Mouse (Mus musculus): ENCODE measurements around the gene Exosc9.

DNA sequence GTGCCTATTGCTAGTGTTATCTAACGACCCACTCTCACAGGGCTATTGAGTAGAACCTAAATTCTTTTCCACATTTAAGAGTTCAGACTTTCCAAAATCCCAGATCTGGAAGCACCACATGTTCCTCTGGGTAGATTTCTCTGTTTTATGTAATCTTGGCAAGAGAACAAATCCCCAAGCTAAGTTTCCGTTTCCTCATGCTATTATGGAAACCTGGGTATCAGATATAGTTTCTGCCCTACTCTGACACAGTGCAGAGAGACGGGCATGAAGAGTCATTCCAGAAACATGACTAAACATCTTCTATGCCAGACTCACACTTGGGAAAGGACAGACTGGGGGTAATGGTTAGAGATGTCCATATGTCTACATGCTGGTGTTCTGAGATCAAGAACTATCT lies 27.9 kb upstream of the Exosc9 start:
- TF ChIP-seq CTCF (IDR thresholded peaks at IDR 0.05; ENCODE audit: extremely low read depth, insufficient read length, insufficient replicate concordance, low read depth, low read length), result no peak
- TF ChIP-seq POLR2A (IDR thresholded peaks at IDR 0.05; ENCODE audit: low read depth, low read length), result no peak
